Mouse (Mus musculus) effector memory CD4-positive, alpha-beta T cell, adult 7 months (primary cell): ENCODE data around the gene Fbxw14. TPM values are rescaled to one million over a fixed set of nuclear protein-coding genes. Genes with fewer than 3 reads are reported as not detected.

Experiments used
- polyA plus RNA-seq: library from polyadenylated mRNA; unstranded; fragments of 100-300 nt; shearing (Covaris generic); gene quantifications from one replicate; pipeline ENCODE4 v1.2.1, GENCODE M21; 2017

Fbxw14 gene
- not detected for polyA plus RNA-seq

GRCm38 (mm10) chr9:109287576-109287975, at the start of gene Fbxw14:
Fbxw14 (minus strand) TSS chr9:109287676.

GRCm38 (mm10) chr9:109234654-109235053, 52.8 kb downstream of the Fbxw14 start, which contains the start of gene Fbxw20:
Fbxw20 (minus strand) TSS chr9:109234754.

Other genes with a start within 250 kb of the Fbxw14 start
- 2,718 TPM for gene Shisa5, start 249.1 kb downstream of the Fbxw14 start, polyA plus RNA-seq
- gene Trex1, start 227.9 kb downstream of the Fbxw14 start, polyA plus RNA-seq: 103 TPM
- gene Atrip, start 213.6 kb downstream of the Fbxw14 start, polyA plus RNA-seq: 13.4 TPM
- 5.5 TPM for gene Ccdc51, start 205.2 kb downstream of the Fbxw14 start, polyA plus RNA-seq
- gene Tma7, start 205.1 kb downstream of the Fbxw14 start, polyA plus RNA-seq: 490 TPM
- 1.9 TPM for gene Plxnb1, start 192.3 kb downstream of the Fbxw14 start, polyA plus RNA-seq
- not detected for gene Fbxw21, start 125.6 kb downstream of the Fbxw14 start, polyA plus RNA-seq
- gene Fbxw13, start 91.7 kb downstream of the Fbxw14 start, polyA plus RNA-seq: not detected
- gene Fbxw20, start 52.9 kb downstream of the Fbxw14 start, polyA plus RNA-seq: 0.28 TPM
- gene Fbxw28, start 52.0 kb upstream of the Fbxw14 start, polyA plus RNA-seq: 0.34 TPM
- not detected for gene Fbxw22, start 116.6 kb upstream of the Fbxw14 start, polyA plus RNA-seq
- gene Fbxw16, start 161.5 kb upstream of the Fbxw14 start, polyA plus RNA-seq: not detected
- not detected for gene Fbxw19, start 208.2 kb upstream of the Fbxw14 start, polyA plus RNA-seq